Mouse (Mus musculus) liver, embryonic 15.5 days (tissue): Measurements from ENCODE around the gene Mpdz. TPM values are rescaled to one million over a fixed set of nuclear protein-coding genes. Genes with fewer than 3 reads are reported as not detected.

Experiments
- ATAC-seq: fragments of 200-750 bp; cut with Nextera tagmentation; 2 replicates; pipeline ENCODE4 v1.8.0; 2017; ENCODE audit warnings: moderate number of reproducible peaks, mild to moderate bottlenecking, moderate library complexity; ENCODE audit not compliant: insufficient read depth
- H3K27ac ChIP-seq: fragments of 300-500 bp; sonication (generic); replicated peaks from 2 replicates; pipeline ENCODE4 v1.5.1; 2015; ENCODE audit warnings: mild to moderate bottlenecking, inconsistent platforms
- H3K27me3 ChIP-seq: fragments of 300-500 bp; sonication (generic); 2 replicates; pipeline ENCODE4 v1.6.1; 2015; ENCODE audit warnings: mild to moderate bottlenecking, inconsistent platforms
- H3K36me3 ChIP-seq: fragments of 300-500 bp; sonication (generic); replicated peaks from 2 replicates; pipeline ENCODE4 v1.6.1; 2015; ENCODE audit warnings: moderate library complexity, mild to moderate bottlenecking, inconsistent platforms
- H3K4me1 ChIP-seq: fragments of 300-500 bp; sonication (generic); replicated peaks from 2 replicates; pipeline ENCODE4 v1.6.1; 2015; ENCODE audit warnings: inconsistent platforms
- H3K4me2 ChIP-seq: fragments of 300-500 bp; sonication (generic); 2 replicates; pipeline ENCODE4 v1.6.1; 2015; ENCODE audit warnings: moderate library complexity, mild to moderate bottlenecking, inconsistent platforms
- H3K4me3 ChIP-seq: fragments of 300-500 bp; sonication (generic); replicated peaks from 2 replicates; pipeline ENCODE4 v1.5.1; 2015; ENCODE audit warnings: mild to moderate bottlenecking, inconsistent platforms
- H3K9ac ChIP-seq: fragments of 300-500 bp; sonication (generic); 2 replicates; pipeline ENCODE4 v1.6.1; 2015; ENCODE audit warnings: moderate library complexity, mild to moderate bottlenecking, inconsistent platforms
- H3K9me3 ChIP-seq: fragments of 300-500 bp; sonication (generic); replicated peaks from 2 replicates; pipeline ENCODE4 v1.6.1; 2016; ENCODE audit warnings: inconsistent platforms
- WGBS: fragments of 180-500 bp; shearing (Covaris S2); methylation state at CpG from one replicate; pipeline ENCODE4 v1.1.7; 2015; ENCODE audit warnings: mixed read lengths; ENCODE audit not compliant: insufficient replicate concordance; 5-methylcytosine and 5-hydroxymethylcytosine counted together
- polyA plus RNA-seq: library from polyadenylated mRNA; unstranded; fragments of >200 nt; fragmentation: Nextera tagmentation; extraction: Ambion mirVana; gene quantifications from 2 replicates; pipeline ENCODE4 v1.2.1, GENCODE M21; 2015

Mpdz gene
- polyA plus RNA-seq, 1 experiment from 2014 or later = 2.6 TPM

GRCm38 (mm10) chr4:81392869-81393268 lies 49.7 kb downstream of the Mpdz start:
- no peak for ATAC-seq
- Histone ChIP-seq H3K36me3 (no peaks in the 10 kb centered on the region), H3K4me3 (no peak overlapping the region), H3K27ac (no peak overlapping the region), H3K4me2 (no peak overlapping the region), H3K4me1 (no peaks in the 10 kb centered on the region), H3K27me3 (no peaks in the 10 kb centered on the region), H3K9ac (no peak overlapping the region), H3K9me3 (no peaks in the 10 kb centered on the region)
- 73% methylated on average over 3 of the region's 3 CpGs for WGBS

- Histone ChIP-seq H3K27ac (no peak overlapping the region), H3K9me3 (no peaks in the 10 kb centered on the region)
- ATAC-seq = no peak
Observed at GRCm38 (mm10) chr4:81389263-81389662, 53.4 kb downstream of the Mpdz start.

GRCm38 (mm10) chr4:81387644-81388043 lies 55.0 kb downstream of the Mpdz start:
- H3K4me3 ChIP-seq = no peak overlapping the region
- no peak overlapping the region for H3K27ac ChIP-seq
- no peak overlapping the region for H3K4me2 ChIP-seq
- H3K4me1 ChIP-seq = no peaks in the 10 kb centered on the region
- no peaks in the 10 kb centered on the region for H3K36me3 ChIP-seq
- ATAC-seq = no peak
- H3K9me3 ChIP-seq = no peaks in the 10 kb centered on the region
- 63% methylated on average over 2 of the region's 2 CpGs for WGBS
- no peak overlapping the region for H3K9ac ChIP-seq
- H3K27me3 ChIP-seq = no peaks in the 10 kb centered on the region

More at GRCm38 (mm10) chr4:81389263-81389662, 53.4 kb downstream of the Mpdz start:
- H3K4me1 ChIP-seq = no peaks in the 10 kb centered on the region
- no peak overlapping the region for H3K4me3 ChIP-seq
- H3K36me3 ChIP-seq = no peaks in the 10 kb centered on the region
- no peaks in the 10 kb centered on the region for H3K27me3 ChIP-seq
- no peak overlapping the region for H3K9ac ChIP-seq
- H3K4me2 ChIP-seq = no peak overlapping the region

- no peaks in the 10 kb centered on the region for H3K9me3 ChIP-seq
- H3K4me2 ChIP-seq = no peak overlapping the region
- H3K4me1 ChIP-seq = no peaks in the 10 kb centered on the region
- no peak overlapping the region for H3K9ac ChIP-seq
- no peaks in the 10 kb centered on the region for H3K27me3 ChIP-seq
- no peak overlapping the region for H3K4me3 ChIP-seq
- H3K36me3 ChIP-seq = no peaks in the 10 kb centered on the region
- no peak for ATAC-seq
- H3K27ac ChIP-seq = no peak overlapping the region
- 69% methylated on average over 4 of the region's 4 CpGs for WGBS
Observed at GRCm38 (mm10) chr4:81372355-81372754, 70.3 kb downstream of the Mpdz start.

GRCm38 (mm10) chr4:81351368-81351767 lies 91.2 kb downstream of the Mpdz start:
- no peak overlapping the region for H3K4me2 ChIP-seq
- no peak overlapping the region for H3K4me3 ChIP-seq
- H3K27me3 ChIP-seq = no peaks in the 10 kb centered on the region
- ATAC-seq = no peak
- H3K27ac ChIP-seq = no peak overlapping the region
- H3K4me1 ChIP-seq = no peaks in the 10 kb centered on the region
- 58% methylated on average over 3 of the region's 3 CpGs for WGBS
- no peaks in the 10 kb centered on the region for H3K36me3 ChIP-seq
- H3K9ac ChIP-seq = no peak overlapping the region
- H3K9me3 ChIP-seq = no peaks in the 10 kb centered on the region

- Histone ChIP-seq H3K9me3 (no peaks in the 10 kb centered on the region), H3K36me3 (no peaks in the 10 kb centered on the region), H3K27ac (no peak overlapping the region), H3K9ac (no peak overlapping the region), H3K4me2 (0 out of 2 replicates have a peak overlapping the region, but pooled peaks have one; percentile 9), H3K4me3 (no peak overlapping the region), H3K4me1 (no peaks in the 10 kb centered on the region), H3K27me3 (no peaks in the 10 kb centered on the region)
- WGBS = 51% methylated on average over 7 of the region's 7 CpGs
- ATAC-seq = peak; percentile 40; the same call in 1 of the 2 replicates
Observed at GRCm38 (mm10) chr4:81348646-81349045, 94.0 kb downstream of the Mpdz start.

- no peaks in the 10 kb centered on the region for H3K36me3 ChIP-seq
- H3K27me3 ChIP-seq = no peaks in the 10 kb centered on the region
- H3K9ac ChIP-seq = no peak overlapping the region
- no peaks in the 10 kb centered on the region for H3K9me3 ChIP-seq
- no peak for ATAC-seq
- 64% methylated on average over 3 of the region's 3 CpGs for WGBS
- H3K4me3 ChIP-seq = no peak overlapping the region
- H3K27ac ChIP-seq = no peak overlapping the region
- no peaks in the 10 kb centered on the region for H3K4me1 ChIP-seq
- no peak overlapping the region for H3K4me2 ChIP-seq
Observed at GRCm38 (mm10) chr4:81345141-81345540, 97.5 kb downstream of the Mpdz start.

GRCm38 (mm10) chr4:81333628-81333991 lies 109.0 kb downstream of the Mpdz start:
- Histone ChIP-seq H3K36me3 (no peaks in the 10 kb centered on the region), H3K4me2 (no peak overlapping the region), H3K27me3 (no peaks in the 10 kb centered on the region), H3K9ac (no peak overlapping the region), H3K27ac (no peak overlapping the region), H3K4me1 (no peaks in the 10 kb centered on the region), H3K4me3 (no peak overlapping the region), H3K9me3 (no peaks in the 10 kb centered on the region)
- WGBS = 61% methylated on average over 2 of the region's 2 CpGs
- ATAC-seq = no peak

- no peaks in the 10 kb centered on the region for H3K4me1 ChIP-seq
- no peak overlapping the region for H3K9ac ChIP-seq
- H3K36me3 ChIP-seq = no peaks in the 10 kb centered on the region
- no peak for ATAC-seq
- no peak overlapping the region for H3K4me3 ChIP-seq
- WGBS = 71% methylated on average over 11 of the region's 11 CpGs
- H3K4me2 ChIP-seq = no peak overlapping the region
- H3K9me3 ChIP-seq = no peaks in the 10 kb centered on the region
- no peaks in the 10 kb centered on the region for H3K27me3 ChIP-seq
- H3K27ac ChIP-seq = no peak overlapping the region
Observed at GRCm38 (mm10) chr4:81332901-81333627, 109.6 kb downstream of the Mpdz start.

- Histone ChIP-seq H3K4me2 (no peak overlapping the region), H3K27me3 (no peaks in the 10 kb centered on the region), H3K4me3 (no peak overlapping the region), H3K36me3 (no peaks in the 10 kb centered on the region), H3K9ac (no peak overlapping the region), H3K4me1 (no peaks in the 10 kb centered on the region), H3K27ac (no peak overlapping the region), H3K9me3 (no peaks in the 10 kb centered on the region)
- no peak for ATAC-seq
- WGBS = 62% methylated on average over 6 of the region's 6 CpGs
Observed at GRCm38 (mm10) chr4:81332439-81332841, 110.2 kb downstream of the Mpdz start.

- no peak for ATAC-seq
- H3K27me3 ChIP-seq = no peaks in the 10 kb centered on the region
- no peak overlapping the region for H3K9ac ChIP-seq
- no peaks in the 10 kb centered on the region for H3K9me3 ChIP-seq
- H3K4me2 ChIP-seq = no peak overlapping the region
- H3K36me3 ChIP-seq = no peaks in the 10 kb centered on the region
- no peak overlapping the region for H3K27ac ChIP-seq
- H3K4me3 ChIP-seq = no peak overlapping the region
- 81% methylated on average over 2 of the region's 2 CpGs for WGBS
- H3K4me1 ChIP-seq = no peaks in the 10 kb centered on the region
Observed at GRCm38 (mm10) chr4:81327694-81328093, 114.9 kb downstream of the Mpdz start.

- Histone ChIP-seq H3K4me3 (no peak overlapping the region), H3K9ac (no peak overlapping the region), H3K27me3 (no peaks in the 10 kb centered on the region), H3K4me2 (no peak overlapping the region), H3K4me1 (no peaks in the 10 kb centered on the region), H3K36me3 (no peaks in the 10 kb centered on the region), H3K9me3 (no peaks in the 10 kb centered on the region), H3K27ac (no peak overlapping the region)
- WGBS = 87% methylated on average over 4 of the region's 4 CpGs
- no peak for ATAC-seq
Observed at GRCm38 (mm10) chr4:81323853-81324252, 118.8 kb downstream of the Mpdz start.
